Mouse (Mus musculus) brain, embryonic 14.5 days (tissue): ENCODE measurements around the gene Ankrd27. TPM values are rescaled to one million over a fixed set of nuclear protein-coding genes. Genes with fewer than 3 reads are reported as not detected.
"Not testable (repeated sequence)": the region's sequence is repeated elsewhere in the genome, so short reads cannot be mapped to it uniquely, and the experiment has no call there.

ENCODE experiments used
- DNase-seq: peaks from one replicate; pipeline ENCODE4 v3.0.0-alpha.2; 2011; ENCODE audit warnings: low read depth
- CTCF ChIP-seq: fragments of 200-500 bp; IDR thresholded peaks from 2 replicates; pipeline ENCODE4 v1.5.1; 2012; ENCODE audit warnings: inconsistent platforms, mild to moderate bottlenecking, moderate library complexity, borderline replicate concordance; ENCODE audit not compliant: insufficient read depth, insufficient read length; ENCODE audit errors: extremely low read depth
- POLR2A ChIP-seq: fragments of 200-500 bp; IDR thresholded peaks from 2 replicates; pipeline ENCODE4 v1.6.1; 2012; ENCODE audit warnings: mild to moderate bottlenecking, inconsistent platforms, borderline replicate concordance; ENCODE audit not compliant: poor library complexity, insufficient read depth, insufficient read length, severe bottlenecking; ENCODE audit errors: extremely low read depth
- polyA plus RNA-seq: library from polyadenylated mRNA; depleted of rRNA; stranded (reverse); fragments of >200 nt; gene quantifications from 2 replicates; pipeline ENCODE4 v1.2.3, GENCODE M21; 2012

The Ankrd27 gene
- polyA plus RNA-seq, 1 experiment = 24.4 TPM

DNA sequence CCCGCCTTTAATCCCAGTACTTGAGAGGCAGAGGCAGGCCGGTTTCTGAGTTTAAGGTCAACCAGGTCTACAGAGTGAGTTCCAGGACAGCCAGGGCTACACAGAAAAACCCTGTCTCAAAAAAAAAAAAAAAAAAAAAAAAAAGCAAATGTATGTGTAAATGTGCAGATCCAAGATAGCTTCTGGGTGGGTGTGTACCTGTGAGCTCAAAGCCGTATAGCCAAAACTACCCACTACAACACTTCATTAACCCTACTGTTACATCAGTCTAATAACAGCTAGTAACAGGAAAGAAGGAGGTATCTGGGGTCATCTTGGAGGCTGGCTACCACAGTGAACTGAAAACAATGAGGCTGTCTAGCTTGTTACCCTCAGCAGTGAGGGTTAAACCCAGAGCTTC, 26.2 kb upstream of the Ankrd27 start:
- TF ChIP-seq POLR2A (no peak), CTCF (no peak)
- no peak for DNase-seq

DNA sequence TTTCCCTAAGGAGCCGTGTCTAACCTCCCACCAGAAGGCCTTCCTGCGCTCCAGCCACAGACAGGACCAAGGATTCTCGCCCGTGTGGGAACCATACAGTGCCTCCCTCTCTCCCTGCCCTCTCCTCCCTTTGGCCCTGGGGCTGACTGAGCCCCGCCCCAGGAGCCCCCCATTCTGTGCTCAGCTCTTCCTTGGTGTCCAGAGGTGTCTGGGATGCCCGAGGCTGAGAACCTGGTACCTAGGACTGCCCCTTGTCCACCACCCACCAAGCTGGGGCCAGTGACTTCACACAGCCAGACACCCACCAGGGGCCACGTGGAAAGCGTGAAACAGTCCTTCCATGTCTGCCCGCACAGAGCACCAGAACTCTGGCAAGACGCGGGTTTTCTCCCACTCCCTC, 23.0 kb upstream of the Ankrd27 start:
- no peak for DNase-seq
- TF ChIP-seq POLR2A = no peak
- no peak for TF ChIP-seq CTCF

- TF ChIP-seq POLR2A (no peak), CTCF (no peak)
- no peak for DNase-seq
These were observed 21.8 kb upstream of the Ankrd27 start for GRCm38 (mm10) chr7:35564067-35564865.

- DNase-seq = not testable (repeated sequence)
These were observed 21.2 kb upstream of the Ankrd27 start for GRCm38 (mm10) chr7:35564872-35565271.

- not testable (repeated sequence) for DNase-seq
These were observed 20.1 kb upstream of the Ankrd27 start for GRCm38 (mm10) chr7:35565965-35566364.

- not testable (repeated sequence) for DNase-seq
These were observed 16.3 kb upstream of the Ankrd27 start for GRCm38 (mm10) chr7:35569724-35570123.

- not testable (repeated sequence) for DNase-seq
These were observed 15.2 kb upstream of the Ankrd27 start for GRCm38 (mm10) chr7:35570883-35571282.

- peak; percentile 32 for DNase-seq
- TF ChIP-seq POLR2A (no peak), CTCF (peak; percentile 65)
These were observed 6.2 kb upstream of the Ankrd27 start for GRCm38 (mm10) chr7:35579849-35580248.

DNA sequence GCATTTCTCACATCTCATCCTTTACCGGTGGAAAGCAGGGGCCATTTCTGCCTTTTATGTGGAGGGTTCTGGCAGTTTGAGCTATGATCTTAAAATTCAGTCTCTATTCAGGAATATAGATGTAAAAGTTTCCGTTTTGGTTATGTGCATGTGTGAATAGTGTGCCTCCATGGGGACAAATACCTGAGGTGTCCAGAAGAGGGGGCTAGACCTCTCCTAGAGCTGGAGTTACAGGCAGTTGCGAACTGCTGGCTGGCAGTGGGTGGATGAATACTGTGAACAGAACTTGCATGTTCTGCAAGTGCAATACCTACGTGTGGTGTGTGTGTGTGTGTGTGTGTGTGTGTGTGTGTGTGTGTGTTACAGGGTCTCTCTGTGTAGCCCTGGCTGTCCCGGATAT, 3.3 kb upstream of the Ankrd27 start:
- TF ChIP-seq CTCF = peak; percentile 37; the same call in 1 of the 2 replicates
- TF ChIP-seq POLR2A = no peak
- no peak for DNase-seq

DNA sequence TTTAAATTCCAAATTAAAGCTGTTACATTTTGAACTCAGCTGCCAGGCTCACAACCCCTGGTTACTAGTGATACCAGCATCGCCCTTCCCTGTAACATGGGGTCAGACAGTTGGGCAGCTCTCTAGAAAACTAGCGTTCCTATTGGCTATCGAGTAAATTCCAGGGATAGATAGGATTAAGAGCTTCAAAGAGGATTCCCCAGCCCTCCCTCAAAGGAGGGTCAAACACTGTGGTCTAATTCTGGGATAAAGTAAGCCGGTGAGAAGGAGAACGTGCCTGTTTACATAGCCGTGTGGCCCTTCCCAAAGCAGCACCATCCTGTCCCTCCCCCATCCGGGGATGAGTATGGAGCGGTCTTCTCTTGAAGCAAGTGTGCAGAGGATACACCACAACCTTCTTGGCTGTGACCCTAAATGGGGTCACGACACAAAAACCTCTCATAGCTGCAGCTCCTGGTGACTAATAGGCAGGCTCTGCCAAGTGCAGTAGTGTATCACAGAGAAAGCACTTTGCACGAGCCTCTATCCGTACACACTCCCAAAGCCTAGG, 2.5 kb upstream of the Ankrd27 start:
- DNase-seq = no peak
- TF ChIP-seq POLR2A = no peak
- TF ChIP-seq CTCF = no peak

DNA sequence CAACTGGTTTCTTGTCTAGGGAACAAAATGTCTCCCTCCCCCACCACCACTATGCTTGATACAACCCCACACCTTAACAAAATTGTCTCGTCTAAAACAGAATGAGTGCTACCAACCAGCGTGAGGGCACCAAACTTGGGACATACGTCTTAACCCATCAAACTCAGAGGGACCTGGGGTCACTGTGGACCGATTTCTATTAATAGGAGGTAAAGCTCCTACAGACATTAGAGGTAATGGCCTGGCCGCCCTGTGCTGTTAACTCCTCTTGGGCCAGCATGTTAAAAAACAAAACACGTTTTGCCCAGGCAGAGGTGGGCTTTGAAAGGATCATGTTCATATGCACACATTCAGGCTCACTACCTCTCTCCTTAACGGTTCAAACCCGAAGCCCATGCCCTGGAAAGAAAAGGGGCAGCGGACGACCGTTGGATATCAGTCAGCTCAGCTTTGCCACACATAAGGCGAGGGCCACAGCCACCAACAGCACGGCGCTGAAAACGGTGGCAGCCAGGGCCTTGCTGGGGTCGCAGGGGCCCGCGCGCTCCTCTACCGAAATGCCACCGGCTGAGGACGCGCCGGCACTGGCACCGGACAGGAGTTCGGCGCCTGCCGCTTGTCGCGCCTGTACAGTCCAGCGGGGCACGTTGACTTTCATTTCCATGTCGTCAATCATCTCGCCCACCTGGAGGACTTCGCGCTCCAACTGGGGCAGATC, 1.8 kb upstream of the Ankrd27 start:
- TF ChIP-seq POLR2A = no peak
- TF ChIP-seq CTCF = no peak
- DNase-seq = no peak

GRCm38 (mm10) chr7:35584786-35585190, 1.3 kb upstream of the Ankrd27 start:
- TF ChIP-seq POLR2A (no peak), CTCF (no peak)
- DNase-seq = peak; percentile 57
